Mouse (Mus musculus) Patski (cell line): ENCODE measurements at regions not wholly inside any gene's neighbourhood (a gene's known extent, or its start where the extent isn't known, plus 50 kb on each side); places are given as distances from the start of the nearest gene placed in this dataset.

Source experiments
- ATAC-seq: fragments of 100-300 bp; one replicate; pipeline ENCODE4 v1.8.0; 2021
- CTCF ChIA-PET: fragments of 350-600 bp; sonication (Branson Sonifier 250); formaldehyde crosslinking; loops from one replicate; lab custom pipeline; 2022; ENCODE audit warnings: inconsistent platforms; lab: Charles Lee
- POLR2A ChIA-PET: fragments of 350-600 bp; sonication (Branson Sonifier 250); formaldehyde crosslinking; loops from one replicate; lab custom pipeline; 2022; ENCODE audit warnings: antibody characterized with exemption, inconsistent platforms; lab: Charles Lee
- DNase-seq: peaks from one replicate; pipeline ENCODE4 v3.0.0-alpha.2; 2011; ENCODE audit warnings: low read depth, low spot score
- H3K27me3 ChIP-seq: fragments of 371-371 bp; one replicate; pipeline ENCODE4 v1.5.1; 2021
- CTCF ChIP-seq: fragments of 100-300 bp; IDR thresholded peaks from one replicate; pipeline ENCODE4 v1.5.1; 2021
- in situ Hi-C: fragments of 300-500 bp; cut with MboI; formaldehyde crosslinking; loops from 3 replicates; pipeline ENCODE4 v1.11.1; 2018; ENCODE audit warnings: low pct_unique_long_range_greater_than_20kb, mixed read lengths

DNA sequence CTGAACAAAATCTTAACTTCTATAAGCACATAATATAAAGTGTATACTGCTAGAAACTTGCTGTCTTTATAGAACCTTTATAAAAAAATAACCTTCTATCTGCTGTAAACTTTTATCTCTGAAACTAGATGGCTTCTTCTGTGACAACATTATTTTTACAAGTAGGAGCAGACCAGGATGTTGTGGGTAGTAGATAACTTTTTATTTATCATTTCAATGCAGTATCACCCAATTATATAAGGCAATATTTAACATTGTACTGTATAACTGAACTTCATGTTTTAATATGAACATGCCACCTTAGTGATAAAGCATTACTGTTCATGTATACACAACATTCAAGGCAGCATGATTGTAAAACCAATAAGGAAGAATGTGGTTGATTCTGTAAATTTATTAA is 5024.1 kb upstream of the Gm7489 start:
- DNase-seq (no peak), ATAC-seq (no peak)
- CTCF ChIA-PET: no interaction called here
- in situ Hi-C loops: no loop called here
- no peak for TF ChIP-seq CTCF
- no peaks in the 10 kb centered on the region for H3K27me3 ChIP-seq
- POLR2A ChIA-PET: no interaction called here

DNA sequence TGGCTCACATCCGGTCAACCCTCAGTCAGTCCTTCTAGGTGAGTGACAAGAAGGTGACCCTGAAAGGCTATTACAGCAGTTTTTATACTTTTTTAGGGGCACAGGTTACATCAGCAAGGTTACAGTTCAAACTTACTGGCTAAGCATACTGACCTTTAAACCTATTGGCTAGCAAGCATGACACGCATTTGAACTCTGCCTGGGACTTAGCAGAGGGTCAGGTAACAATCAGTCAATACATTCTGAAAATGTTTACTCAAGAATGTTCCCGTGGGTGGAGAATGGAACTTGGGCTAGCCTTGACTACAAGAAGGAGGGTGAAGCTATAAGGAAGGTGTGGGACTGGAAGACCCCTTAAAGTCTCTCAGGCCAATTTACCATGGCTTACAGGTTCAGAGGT is 4986.2 kb upstream of the Gm7489 start:
- CTCF ChIA-PET: no interaction called here
- in situ Hi-C loops: no loop called here
- DNase-seq: no peak
- no peak for ATAC-seq
- no peaks in the 10 kb centered on the region for H3K27me3 ChIP-seq
- POLR2A ChIA-PET: no interaction called here
- no peak for TF ChIP-seq CTCF

DNA sequence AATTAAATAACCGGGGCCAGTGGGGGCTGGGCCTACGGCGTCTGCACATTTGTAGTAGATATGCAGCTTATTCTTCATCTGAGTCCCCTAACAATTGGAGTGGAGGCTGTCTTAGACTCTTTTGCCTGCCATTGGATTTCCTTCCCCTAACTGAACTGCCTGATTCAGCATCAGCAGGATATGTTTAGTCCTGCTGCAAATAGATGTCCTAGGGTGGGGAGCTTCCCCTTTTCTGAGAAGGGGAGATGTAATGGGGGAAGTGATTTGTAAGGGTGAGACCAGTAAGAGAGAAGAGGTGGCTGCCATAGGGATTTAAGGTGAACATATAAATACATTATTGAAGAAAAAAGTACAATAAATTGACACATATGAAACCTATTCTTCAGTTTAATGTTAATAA is 4980.0 kb upstream of the Gm7489 start:
- DNase-seq: no peak
- POLR2A ChIA-PET: no interaction called here

DNA sequence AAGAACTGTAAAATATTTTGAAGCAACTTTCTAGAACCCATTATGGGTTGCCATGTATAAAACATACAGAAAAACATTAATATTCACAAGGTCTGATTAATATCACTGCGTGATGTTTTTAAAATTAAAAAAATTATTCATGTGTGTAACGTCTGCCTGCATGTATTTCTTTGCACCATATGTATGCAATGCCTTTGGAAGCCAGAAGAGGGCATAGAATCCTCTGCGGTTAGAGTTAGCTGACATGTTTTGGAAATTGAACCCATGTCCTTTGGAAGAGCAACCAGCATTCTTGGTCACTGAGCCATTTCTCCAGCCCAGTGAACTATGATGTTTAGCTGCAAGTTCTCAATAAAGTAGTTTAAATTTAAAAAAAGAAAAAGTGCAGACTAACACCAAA is 4958.8 kb upstream of the Gm7489 start:
- peak; percentile 20 for TF ChIP-seq CTCF
- no peak for DNase-seq
- ChIA-PET CTCF (no interaction called here), POLR2A (no interaction called here)
- ATAC-seq: no peak
- no peaks in the 10 kb centered on the region for H3K27me3 ChIP-seq
- in situ Hi-C loops: no loop called here

More for the DNA sequence above, 4980.0 kb upstream of the Gm7489 start:
- no peaks in the 10 kb centered on the region for H3K27me3 ChIP-seq
- CTCF ChIA-PET: no interaction called here
- no peak for TF ChIP-seq CTCF
- in situ Hi-C loops: no loop called here
- ATAC-seq: no peak

DNA sequence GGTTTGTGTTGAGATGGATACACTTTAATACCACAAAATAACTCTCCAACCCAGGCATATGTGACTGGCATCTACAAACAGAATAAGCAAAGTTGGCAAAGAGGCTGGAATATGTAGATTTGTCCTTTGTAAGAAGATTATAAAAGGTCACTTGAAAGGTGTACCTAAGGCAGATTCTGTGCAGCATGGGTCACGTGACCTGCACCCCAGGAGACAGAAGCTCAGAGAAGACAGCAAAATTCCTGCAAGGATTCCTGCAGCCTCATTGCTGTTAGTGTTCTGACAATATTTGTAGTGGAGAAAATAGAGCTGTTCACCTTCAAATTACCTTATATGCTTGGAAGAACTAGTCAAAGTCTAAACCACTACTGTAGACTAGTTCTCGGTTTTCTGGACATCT is 4938.6 kb upstream of the Gm7489 start:
- ATAC-seq (no peak), DNase-seq (no peak)
- in situ Hi-C loops: no loop called here
- POLR2A ChIA-PET: no interaction called here
- CTCF ChIA-PET: no interaction called here
- no peaks in the 10 kb centered on the region for H3K27me3 ChIP-seq
- no peak for TF ChIP-seq CTCF

DNA sequence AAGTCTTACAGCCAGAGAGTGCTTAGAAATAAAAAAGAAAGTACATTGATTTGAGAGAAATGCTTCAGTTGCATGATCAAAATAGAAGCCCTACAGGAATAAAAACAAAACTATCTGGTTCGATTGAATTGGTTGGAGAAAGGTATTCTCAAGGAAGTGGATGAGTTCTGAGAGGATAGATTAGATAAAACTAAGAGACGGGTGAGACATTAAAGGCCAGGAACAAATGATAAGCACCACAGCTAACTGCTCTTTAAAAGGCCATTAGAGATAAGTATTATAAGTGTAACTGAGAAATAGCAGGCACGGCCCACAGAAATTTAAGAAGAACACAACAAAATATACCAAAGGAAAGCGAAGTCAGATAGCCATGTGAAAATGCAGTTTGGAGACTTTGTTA is 4908.5 kb upstream of the Gm7489 start:
- in situ Hi-C loops: loop anchor here (10.0 kb wide), 1 partner anchor 1741 kb away; no protein-coding TSS in a partner anchor

DNA sequence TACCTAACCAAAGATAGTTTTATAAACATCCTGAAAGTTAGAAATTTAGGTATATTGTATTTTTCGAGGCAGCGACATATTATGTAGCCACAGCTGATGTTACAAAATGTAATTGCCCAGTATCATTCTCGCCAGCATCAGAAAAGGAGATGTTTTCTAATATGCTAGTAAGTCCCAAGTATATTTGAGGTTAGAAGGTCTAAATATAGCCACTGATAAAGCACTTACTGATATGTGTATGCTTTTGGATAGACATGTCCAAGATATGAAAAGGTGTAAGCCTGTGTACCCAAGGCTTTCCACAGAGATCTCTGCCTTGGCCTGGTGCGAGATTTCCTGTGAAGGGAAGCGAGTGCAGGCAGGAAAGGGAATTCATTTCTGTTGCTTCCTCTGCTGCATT is 4908.1 kb upstream of the Gm7489 start:
- no peaks in the 10 kb centered on the region for H3K27me3 ChIP-seq
- DNase-seq: no peak
- ChIA-PET CTCF (no interaction called here), POLR2A (no interaction called here)
- in situ Hi-C loops: loop anchor here (10.0 kb wide), 1 partner anchor 1742 kb away; no protein-coding TSS in a partner anchor
- no peak for ATAC-seq
- TF ChIP-seq CTCF: no peak

More for the DNA sequence above, 4908.5 kb upstream of the Gm7489 start:
- ATAC-seq: no peak
- ChIA-PET POLR2A (no interaction called here), CTCF (no interaction called here)
- no peak for TF ChIP-seq CTCF
- H3K27me3 ChIP-seq: no peaks in the 10 kb centered on the region
- no peak for DNase-seq
